Mouse (Mus musculus) hematopoietic stem cell, adult 5-6 weeks (primary cell): ENCODE measurements around the gene Ptprn2. TPM values are rescaled to one million over a fixed set of nuclear protein-coding genes. Genes with fewer than 3 reads are reported as not detected.

Experiments
- ATAC-seq, 2 experiments: fragments of 125-278 bp in 1 of 2; replicated peaks in 1 of 2; 2 replicates each; pipeline ENCODE4 v1.8.0; 2016 to 2017; ENCODE audit warnings: inconsistent platforms in 2 of 2, mild to moderate bottlenecking in 2 of 2, moderate number of reproducible peaks in 2 of 2, low read depth in 1 of 2, moderate TSS enrichment in 1 of 2; ENCODE audit not compliant: low FRiP score in 2 of 2, poor library complexity in 2 of 2, severe bottlenecking in 2 of 2, insufficient read depth in 1 of 2, low TSS enrichment in 1 of 2
- total RNA-seq: library from RNA; stranded (forward); fragments of 172-1452, 232-1000 nt; gene quantifications from 2 replicates; pipeline ENCODE4 v1.2.3, GENCODE M21; 2017

Ptprn2 gene
- total RNA-seq, 1 experiment from 2014 or later: not detected

- no peak for ATAC-seq
Measured at GRCm38 (mm10) chr12:117083856-117084701, 598.6 kb downstream of the Ptprn2 start.

- no peak for ATAC-seq
Measured at GRCm38 (mm10) chr12:117084702-117085409, 599.3 kb downstream of the Ptprn2 start.

- no peak for ATAC-seq
Measured at GRCm38 (mm10) chr12:117085661-117086335, 600.3 kb downstream of the Ptprn2 start.

- no peak for ATAC-seq
Measured at GRCm38 (mm10) chr12:117092345-117093107, 607.0 kb downstream of the Ptprn2 start.

GRCm38 (mm10) chr12:117095941-117096340 lies 610.4 kb downstream of the Ptprn2 start:
- no peak for ATAC-seq

- no peak for ATAC-seq
Measured at GRCm38 (mm10) chr12:117098295-117098694, 612.8 kb downstream of the Ptprn2 start.

GRCm38 (mm10) chr12:117106696-117107095 lies 621.2 kb downstream of the Ptprn2 start:
- no peak for ATAC-seq

- no peak for ATAC-seq
Measured at GRCm38 (mm10) chr12:117107143-117107616, 621.7 kb downstream of the Ptprn2 start.

GRCm38 (mm10) chr12:117115254-117115865 lies 629.8 kb downstream of the Ptprn2 start:
- no peak for ATAC-seq

- no peak for ATAC-seq
Measured at GRCm38 (mm10) chr12:117127078-117127477, 641.6 kb downstream of the Ptprn2 start.

- ATAC-seq: peak in 1 of 2 experiments; percentile 41; a peak in 1 of 4 replicates
Measured at GRCm38 (mm10) chr12:117127485-117127884, 642.0 kb downstream of the Ptprn2 start.

- ATAC-seq: peak; percentile 75 to 84
Measured at GRCm38 (mm10) chr12:117132095-117132494, 646.6 kb downstream of the Ptprn2 start.

- ATAC-seq: no peak
Measured at GRCm38 (mm10) chr12:117135205-117135604, 649.7 kb downstream of the Ptprn2 start.

GRCm38 (mm10) chr12:117136472-117137010 lies 651.0 kb downstream of the Ptprn2 start:
- ATAC-seq: no peak

- no peak for ATAC-seq
Measured at GRCm38 (mm10) chr12:117140901-117141300, 655.4 kb downstream of the Ptprn2 start.

- ATAC-seq: no peak
Measured at GRCm38 (mm10) chr12:117141394-117141793, 655.9 kb downstream of the Ptprn2 start.
